ENCODE assay signal across 22 mouse cellular contexts in the genomic region with DNA sequence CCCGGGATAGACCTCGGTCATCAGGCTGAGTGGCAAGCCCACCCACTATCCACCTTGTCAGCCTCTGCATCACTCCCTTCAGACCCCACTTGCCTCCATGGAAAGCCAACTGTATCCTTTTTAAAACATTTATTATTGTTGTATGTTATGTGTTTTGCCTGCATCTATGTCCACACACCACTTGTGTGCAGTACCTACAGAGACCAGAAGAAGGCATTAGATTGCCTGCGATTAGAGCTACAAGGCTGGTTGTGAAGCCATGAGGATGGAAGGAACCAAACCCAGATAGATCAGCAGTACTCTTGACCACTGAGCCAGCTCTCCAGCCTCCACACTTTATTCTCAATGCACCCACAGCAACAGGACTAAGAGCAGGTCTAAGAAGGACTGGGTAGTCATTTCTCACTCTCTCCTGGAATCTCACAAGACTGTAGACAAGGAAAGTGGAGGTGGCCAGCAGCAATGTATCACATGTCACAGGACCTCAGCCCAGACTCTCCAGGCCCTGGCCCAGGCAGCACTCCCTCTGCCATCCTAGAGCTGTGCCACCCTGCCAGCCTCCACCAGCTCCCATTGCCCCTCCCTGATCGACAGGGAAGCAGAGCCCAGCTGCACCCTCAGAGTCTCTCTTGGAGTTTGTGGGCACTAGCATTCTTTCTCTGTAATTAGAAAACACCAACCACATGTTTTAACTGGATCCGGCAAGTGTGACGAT. TPM values are rescaled to one million over a fixed set of nuclear protein-coding genes. Genes with fewer than 3 reads are reported as not detected.
DNase-seq lines count a peak whose midpoint lies in the region; ATAC-seq and TF ChIP-seq lines count a peak whose summit lies in the region.
"Had no signal": no experiment of that assay in that cellular context is flagged by ENCODE, and none has a peak within 500 bp of the region (broad histone marks: within the 10 kb centered on the region; RNA-seq: fewer than 3 reads in every experiment).

No protein-coding gene starts in this region.

- no peaks in the 10 kb centered on the region for H3K27me3 ChIP-seq in midbrain, postnatal 0 days (ENCODE audit: insufficient read depth, low read length)
- no peaks in the 10 kb centered on the region for H3K27me3 ChIP-seq in midbrain, embryonic 11.5 days (ENCODE audit: control insufficient read depth, insufficient read depth, low read length)
- no peaks in the 10 kb centered on the region for H3K27me3 ChIP-seq in stomach, postnatal 0 days (ENCODE audit: control insufficient read depth, insufficient read depth, low read length)
- H3K27me3 ChIP-seq: embryonic facial prominence, embryonic 13.5 days; forebrain, embryonic 15.5 days; limb, embryonic 13.5 days; neural tube, embryonic 12.5 days had no signal

- no peak overlapping the region for H3K4me3 ChIP-seq in layer of hippocampus, adult 2 months
- H3K4me3 ChIP-seq in midbrain, postnatal 0 days (ENCODE audit: low read depth, low read length): no peak overlapping the region
- no peak overlapping the region for H3K4me3 ChIP-seq in midbrain, embryonic 11.5 days (ENCODE audit: low read depth, low read length)
- H3K4me3 ChIP-seq in stomach, postnatal 0 days (ENCODE audit: low read depth, low read length): no peak overlapping the region
- H3K4me3 ChIP-seq: embryonic facial prominence, embryonic 13.5 days; forebrain, embryonic 15.5 days; limb, embryonic 13.5 days; midbrain, embryonic 10.5 days; neural tube, embryonic 12.5 days had no signal

- H3K4me1 ChIP-seq in midbrain, postnatal 0 days (ENCODE audit: insufficient read depth, low read length): no peaks in the 10 kb centered on the region
- H3K4me1 ChIP-seq in midbrain, embryonic 11.5 days (ENCODE audit: control insufficient read depth, insufficient read depth, low read length): no peaks in the 10 kb centered on the region
- no peaks in the 10 kb centered on the region for H3K4me1 ChIP-seq in stomach, postnatal 0 days (replicated peaks; ENCODE audit: control insufficient read depth, insufficient read depth)
- H3K4me1 ChIP-seq: forebrain, embryonic 15.5 days; limb, embryonic 13.5 days; midbrain, embryonic 10.5 days; neural tube, embryonic 12.5 days had no signal

- no peak overlapping the region for H3K4me2 ChIP-seq in midbrain, postnatal 0 days (ENCODE audit: low read depth, low read length, poor library complexity, severe bottlenecking)
- no peak overlapping the region for H3K4me2 ChIP-seq in midbrain, embryonic 11.5 days
- H3K4me2 ChIP-seq in stomach, postnatal 0 days (replicated peaks; ENCODE audit: low read depth): no peak overlapping the region
- H3K4me2 ChIP-seq: embryonic facial prominence, embryonic 13.5 days; forebrain, embryonic 15.5 days; limb, embryonic 13.5 days; neural tube, embryonic 12.5 days had no signal

- TF ChIP-seq EP300 in stomach, postnatal 0 days (optimal IDR thresholded peaks at IDR 0.05): no peak

- peaks cover 80% of the 10 kb centered on the region for H3K36me3 ChIP-seq in midbrain, postnatal 0 days (ENCODE audit: insufficient read depth, low read length)
- no peaks in the 10 kb centered on the region for H3K36me3 ChIP-seq in midbrain, embryonic 11.5 days (ENCODE audit: control insufficient read depth, insufficient read depth, low read length)
- peaks cover 12% of the 10 kb centered on the region; the same call in 1 of the 2 replicates for H3K36me3 ChIP-seq in stomach, postnatal 0 days (ENCODE audit: control insufficient read depth, insufficient read depth, low read length)

- no peaks in the 10 kb centered on the region for H3K9me3 ChIP-seq in midbrain, postnatal 0 days (ENCODE audit: low read length)
- no peaks in the 10 kb centered on the region for H3K9me3 ChIP-seq in midbrain, embryonic 11.5 days (ENCODE audit: control insufficient read depth, low read length)
- no peaks in the 10 kb centered on the region for H3K9me3 ChIP-seq in stomach, postnatal 0 days (ENCODE audit: control insufficient read depth, low read length)
- H3K9me3 ChIP-seq: embryonic facial prominence, embryonic 13.5 days; forebrain, embryonic 15.5 days; limb, embryonic 13.5 days; midbrain, embryonic 10.5 days; neural tube, embryonic 12.5 days had no signal

- 94% methylated on average over 6 of the region's 6 CpGs for WGBS in midbrain, postnatal 0 days
- 95% methylated on average over 6 of the region's 6 CpGs for WGBS in midbrain, embryonic 11.5 days
- 91% methylated on average over 6 of the region's 6 CpGs for WGBS in stomach, postnatal 0 days

- DNase-seq in cerebellum, postnatal 14 days: peak; percentile 48 to 51
- no peak for DNase-seq in cerebellum, adult 11 months
- DNase-seq in layer of hippocampus, adult 2 months (ENCODE audit: low spot score in 2 of 2): no peak
- DNase-seq in layer of hippocampus, postnatal 10 days (ENCODE audit: low spot score in 2 of 2): no peak
- DNase-seq in midbrain, postnatal 0 days (ENCODE audit: low spot score): no peak
- no peak for DNase-seq in midbrain, embryonic 11.5 days (ENCODE audit: low spot score, missing footprints)
- DNase-seq in stomach, postnatal 0 days (ENCODE audit: low spot score): no peak
- DNase-seq: adrenal gland, postnatal 10 days; kidney, adult 8-10 months; kidney, postnatal 36 days; layer of hippocampus, adult 9-11 months; lung, adult 18-20 months; right cerebral cortex, adult 18-20 months; thymus, postnatal 36 days had no signal

- peak; percentile 51 for TF ChIP-seq CTCF in layer of hippocampus, adult 2 months (conservative IDR thresholded peaks at IDR 0.05)
- peak; percentile 58 for TF ChIP-seq CTCF in midbrain, postnatal 0 days (IDR thresholded peaks at IDR 0.05)
- peak; percentile 44 for TF ChIP-seq CTCF in stomach, postnatal 0 days (IDR thresholded peaks at IDR 0.05; ENCODE audit: low read depth)

- H3K27ac ChIP-seq in layer of hippocampus, adult 2 months: no peak overlapping the region
- H3K27ac ChIP-seq in midbrain, postnatal 0 days (ENCODE audit: low read depth, low read length): no peak overlapping the region
- H3K27ac ChIP-seq in midbrain, embryonic 11.5 days (ENCODE audit: low read depth, low read length): no peak overlapping the region
- no peak overlapping the region for H3K27ac ChIP-seq in stomach, postnatal 0 days (replicated peaks)
- H3K27ac ChIP-seq: embryonic facial prominence, embryonic 13.5 days; forebrain, embryonic 15.5 days; limb, embryonic 13.5 days; macrophage; midbrain, embryonic 10.5 days; neural tube, embryonic 12.5 days had no signal

- no peak for ATAC-seq in midbrain, postnatal 0 days (ENCODE audit: low FRiP score)
- ATAC-seq in midbrain, embryonic 11.5 days (ENCODE audit: low FRiP score): no peak
- ATAC-seq in stomach, postnatal 0 days (ENCODE audit: low FRiP score, low TSS enrichment): no peak
- no peak for ATAC-seq in frontal cortex, adult (ENCODE audit: low TSS enrichment)
- ATAC-seq: activated CD4-positive, CD25-positive, alpha-beta regulatory T cell, adult 4 months; forebrain, embryonic 15.5 days had no signal

- no peak overlapping the region for H3K9ac ChIP-seq in midbrain, postnatal 0 days (replicated peaks; ENCODE audit: low read length, poor library complexity, severe bottlenecking)
- H3K9ac ChIP-seq in midbrain, embryonic 11.5 days (ENCODE audit: low read length): no peak overlapping the region
- H3K9ac ChIP-seq in stomach, postnatal 0 days (ENCODE audit: low read length): no peak overlapping the region
- H3K9ac ChIP-seq: embryonic facial prominence, embryonic 13.5 days; forebrain, embryonic 15.5 days; limb, embryonic 13.5 days; neural tube, embryonic 12.5 days had no signal

RNA-seq across cellular contexts. Expression of a gene that starts 15.7 kb away (rescaled TPM):
- 10 to 100 TPM; 50.9 to 52.8 TPM for total RNA-seq in layer of hippocampus, adult 2 months (2021)
- 10 to 100 TPM; 55.4 to 62.4 TPM for total RNA-seq in layer of hippocampus, postnatal 10 days (2021)
- 42.7 and 57.2 TPM in 2 replicates for total RNA-seq in midbrain, postnatal 0 days (2014; rRNA removed)
- polyA plus RNA-seq in midbrain, postnatal 0 days (2015; fragmentation: Nextera tagmentation; extraction: Ambion mirVana): 74.1 and 74.7 TPM in 2 replicates
- polyA plus RNA-seq in midbrain, embryonic 11.5 days (2014; fragmentation: Nextera tagmentation; extraction: Ambion mirVana): 63.8 and 68.2 TPM in 2 replicates
- 51.0 and 51.2 TPM in 2 replicates for polyA plus RNA-seq in stomach, postnatal 0 days (2015; fragmentation: Nextera tagmentation; extraction: Ambion mirVana)

RNA-seq across cellular contexts. Expression of a gene that starts 43.1 kb away (rescaled TPM):
- total RNA-seq in layer of hippocampus, adult 2 months (2021): 1 to 10 TPM; 3.0 to 3.5 TPM
- 1 to 10 TPM; 6.2 to 7.5 TPM for total RNA-seq in layer of hippocampus, postnatal 10 days (2021)
- 10.8 and 12.1 TPM in 2 replicates for total RNA-seq in midbrain, postnatal 0 days (2014; rRNA removed)
- polyA plus RNA-seq in midbrain, postnatal 0 days (2015; fragmentation: Nextera tagmentation; extraction: Ambion mirVana): 4.7 and 4.9 TPM in 2 replicates
- 5.8 and 7.5 TPM in 2 replicates for polyA plus RNA-seq in midbrain, embryonic 11.5 days (2014; fragmentation: Nextera tagmentation; extraction: Ambion mirVana)
- 4.7 and 5.0 TPM in 2 replicates for polyA plus RNA-seq in stomach, postnatal 0 days (2015; fragmentation: Nextera tagmentation; extraction: Ambion mirVana)

Comparison
In these comparisons a context has a peak if more than half of its experiments do, and no peak if none do; other contexts are left out.
1. DNase-seq: peak in cerebellum, postnatal 14 days (2 of 2); none in cerebellum, adult 11 months (single experiment), layer of hippocampus, adult 2 months (0 of 2), layer of hippocampus, postnatal 10 days (0 of 2), midbrain, postnatal 0 days (single experiment), midbrain, embryonic 11.5 days (single experiment) and stomach, postnatal 0 days (single experiment).
2. Peak in every context shown above with its lines, with median percentiles within 50 percentile points of each other: CTCF ChIP-seq.